Comparison of ENCODE assay signal across 16 mouse cellular contexts in genomic region chr7:135791953-135792690, GRCm38 (mm10).
DNase-seq lines count a peak whose midpoint lies in the region; ATAC-seq and TF ChIP-seq lines count a peak whose summit lies in the region.
"Had no signal": no experiment of that assay in that cellular context is flagged by ENCODE, and none has a peak within 500 bp of the region (broad histone marks: within the 10 kb centered on the region; RNA-seq: fewer than 3 reads in every experiment).

No protein-coding gene starts in this region.

- no peak overlapping the region for H3K4me3 ChIP-seq in intestine, postnatal 0 days (ENCODE audit: low read depth, low read length)
- no peak overlapping the region for H3K4me3 ChIP-seq in intestine, embryonic 15.5 days (replicated peaks)
- H3K4me3 ChIP-seq in E14TG2a.4 (replicated peaks; ENCODE audit: low read length): no peak overlapping the region
- H3K4me3 ChIP-seq in liver, embryonic 12.5 days: no peak overlapping the region
- no peak overlapping the region for H3K4me3 ChIP-seq in forebrain, postnatal 0 days (ENCODE audit: low read depth, low read length)
- H3K4me3 ChIP-seq: embryonic facial prominence, embryonic 12.5 days; heart, embryonic 15.5 days; layer of hippocampus, adult 2 months; limb, embryonic 13.5 days; lung, embryonic 15.5 days; myocyte had no signal

- H3K36me3 ChIP-seq in intestine, postnatal 0 days (ENCODE audit: control insufficient read depth, insufficient read depth): no peaks in the 10 kb centered on the region
- no peaks in the 10 kb centered on the region for H3K36me3 ChIP-seq in intestine, embryonic 15.5 days
- no peaks in the 10 kb centered on the region for H3K36me3 ChIP-seq in E14TG2a.4 (ENCODE audit: insufficient read depth, low read length)
- H3K36me3 ChIP-seq in liver, embryonic 12.5 days: no peaks in the 10 kb centered on the region
- no peaks in the 10 kb centered on the region for H3K36me3 ChIP-seq in forebrain, postnatal 0 days (ENCODE audit: insufficient read depth)
- H3K36me3 ChIP-seq: embryonic facial prominence, embryonic 12.5 days; heart, embryonic 15.5 days; limb, embryonic 13.5 days; lung, embryonic 15.5 days had no signal

- no peak overlapping the region for H3K4me2 ChIP-seq in intestine, postnatal 0 days (replicated peaks; ENCODE audit: low read depth)
- no peak overlapping the region for H3K4me2 ChIP-seq in intestine, embryonic 15.5 days (replicated peaks)
- H3K4me2 ChIP-seq in liver, embryonic 12.5 days: no peak overlapping the region
- no peak overlapping the region for H3K4me2 ChIP-seq in forebrain, postnatal 0 days (ENCODE audit: low read depth)
- H3K4me2 ChIP-seq: embryonic facial prominence, embryonic 12.5 days; heart, embryonic 15.5 days; limb, embryonic 13.5 days; lung, embryonic 15.5 days had no signal

- H3K27ac ChIP-seq in intestine, postnatal 0 days (ENCODE audit: low read depth, low read length): no peak overlapping the region
- no peak overlapping the region for H3K27ac ChIP-seq in intestine, embryonic 15.5 days
- H3K27ac ChIP-seq in liver, embryonic 12.5 days: no peak overlapping the region
- no peak overlapping the region for H3K27ac ChIP-seq in forebrain, postnatal 0 days (ENCODE audit: low read depth, low read length)
- H3K27ac ChIP-seq: embryonic facial prominence, embryonic 12.5 days; heart, embryonic 15.5 days; layer of hippocampus, adult 2 months; limb, embryonic 13.5 days; lung, embryonic 15.5 days had no signal

- H3K9ac ChIP-seq in intestine, postnatal 0 days (ENCODE audit: low read depth, low read length): no peak overlapping the region
- no peak overlapping the region for H3K9ac ChIP-seq in intestine, embryonic 15.5 days
- no peak overlapping the region for H3K9ac ChIP-seq in liver, embryonic 12.5 days
- H3K9ac ChIP-seq in forebrain, postnatal 0 days: no peak overlapping the region
- H3K9ac ChIP-seq: embryonic facial prominence, embryonic 12.5 days; heart, embryonic 15.5 days; limb, embryonic 13.5 days; lung, embryonic 15.5 days had no signal

- WGBS in intestine, postnatal 0 days: 75% methylated on average over 6 of the region's 6 CpGs
- 66% methylated on average over 6 of the region's 6 CpGs for WGBS in intestine, embryonic 15.5 days
- WGBS in liver, embryonic 12.5 days (ENCODE audit: insufficient replicate concordance): 61% methylated on average over 6 of the region's 6 CpGs
- WGBS in forebrain, postnatal 0 days: 73% methylated on average over 6 of the region's 6 CpGs

- peak; percentile 23; the same call in 1 of the 2 replicates for TF ChIP-seq CTCF in intestine, postnatal 0 days (IDR thresholded peaks at IDR 0.05; ENCODE audit: low read depth)
- peak; percentile 60 for TF ChIP-seq CTCF in E14TG2a.4 (conservative IDR thresholded peaks at IDR 0.05; ENCODE audit: low read length)
- no peak for TF ChIP-seq CTCF in forebrain, postnatal 0 days (IDR thresholded peaks at IDR 0.05; ENCODE audit: low read depth)

- no peak for ATAC-seq in intestine, postnatal 0 days
- ATAC-seq in intestine, embryonic 15.5 days: no peak
- peak; percentile 36; the same call in 1 of the 2 replicates for ATAC-seq in liver, embryonic 12.5 days
- ATAC-seq in forebrain, postnatal 0 days: no peak

- DNase-seq in ZHBTc4 (ENCODE audit: low read depth, low spot score): peak; percentile 26
- no peak for DNase-seq in forebrain, postnatal 0 days
- no peak for DNase-seq in testis, postnatal 10 days (ENCODE audit: low spot score)
- no peak for DNase-seq in kidney, postnatal 10 days
- DNase-seq: adrenal gland, adult 2 months; cerebellum, adult 11 months had no signal

- no peaks in the 10 kb centered on the region for H3K4me1 ChIP-seq in intestine, postnatal 0 days (replicated peaks; ENCODE audit: control insufficient read depth, insufficient read depth, low read length)
- no peaks in the 10 kb centered on the region for H3K4me1 ChIP-seq in intestine, embryonic 15.5 days (replicated peaks)
- H3K4me1 ChIP-seq in E14TG2a.4 (replicated peaks; ENCODE audit: low read depth, low read length): peaks cover 30% of the 10 kb centered on the region
- H3K4me1 ChIP-seq in liver, embryonic 12.5 days: peaks cover 21% of the 10 kb centered on the region
- no peaks in the 10 kb centered on the region for H3K4me1 ChIP-seq in forebrain, postnatal 0 days (ENCODE audit: insufficient read depth)
- H3K4me1 ChIP-seq: embryonic facial prominence, embryonic 12.5 days; lung, embryonic 15.5 days had no signal

- H3K27me3 ChIP-seq in intestine, postnatal 0 days (replicated peaks; ENCODE audit: control insufficient read depth, insufficient read depth, low read length): no peaks in the 10 kb centered on the region
- no peaks in the 10 kb centered on the region for H3K27me3 ChIP-seq in intestine, embryonic 15.5 days (replicated peaks)
- H3K27me3 ChIP-seq in E14TG2a.4 (ENCODE audit: insufficient read depth, low read length): no peaks in the 10 kb centered on the region
- H3K27me3 ChIP-seq in liver, embryonic 12.5 days (replicated peaks): peaks cover 32% of the 10 kb centered on the region
- H3K27me3 ChIP-seq in forebrain, postnatal 0 days (ENCODE audit: insufficient read depth, low read length): no peaks in the 10 kb centered on the region
- H3K27me3 ChIP-seq: embryonic facial prominence, embryonic 12.5 days; heart, embryonic 15.5 days; limb, embryonic 13.5 days; lung, embryonic 15.5 days had no signal

- no peaks in the 10 kb centered on the region for H3K9me3 ChIP-seq in intestine, postnatal 0 days (ENCODE audit: control insufficient read depth)
- H3K9me3 ChIP-seq in intestine, embryonic 15.5 days: no peaks in the 10 kb centered on the region
- H3K9me3 ChIP-seq in E14TG2a.4 (ENCODE audit: low read length): no peaks in the 10 kb centered on the region
- H3K9me3 ChIP-seq in liver, embryonic 12.5 days (replicated peaks): no peaks in the 10 kb centered on the region
- no peaks in the 10 kb centered on the region for H3K9me3 ChIP-seq in forebrain, postnatal 0 days (ENCODE audit: low read length)
- H3K9me3 ChIP-seq: embryonic facial prominence, embryonic 12.5 days; heart, embryonic 15.5 days; limb, embryonic 13.5 days; lung, embryonic 15.5 days had no signal
